Mouse (Mus musculus): ENCODE data around the gene Tnp2. TPM values are rescaled to one million over a fixed set of nuclear protein-coding genes. Genes with fewer than 3 reads are reported as not detected.

Gene Tnp2
- polyA plus RNA-seq (2016; fragmentation: Nextera tagmentation; extraction: Ambion mirVana) = not detected in 2 replicates

GRCm38 (mm10) chr16:10788271-10788670 lies at the start of gene Tnp2:
Gene Tnp2 (minus strand): TSS chr16:10788660.
- ATAC-seq (ENCODE audit: low FRiP score) = no peak
- H3K4me2 ChIP-seq (replicated peaks) = no peak within 1 kb of the TSS
- H3K4me3 ChIP-seq = no peak within 1 kb of the TSS
- H3K9ac ChIP-seq = no peak within 1 kb of the TSS
- H3K27me3 ChIP-seq = peaks cover 24% of the 10 kb centered on the region
- WGBS = 56% methylated on average over 16 of the region's 16 CpGs
- no peaks in the 10 kb centered on the region for H3K36me3 ChIP-seq
- H3K4me1 ChIP-seq = peaks cover 6% of the 10 kb centered on the region; the same call in 1 of the 2 replicates
- no peak within 1 kb of the TSS for H3K27ac ChIP-seq
- H3K9me3 ChIP-seq (replicated peaks) = no peaks in the 10 kb centered on the region

- Histone ChIP-seq H3K4me1 (peaks cover 28% of the 10 kb centered on the region), H3K9me3 (replicated peaks) (no peaks in the 10 kb centered on the region), H3K27ac (no peak overlapping the region), H3K27me3 (peaks cover 9% of the 10 kb centered on the region; the same call in 1 of the 2 replicates), H3K4me3 (no peak overlapping the region), H3K4me2 (replicated peaks) (no peak overlapping the region), H3K9ac (no peak overlapping the region), H3K36me3 (no peaks in the 10 kb centered on the region)
- WGBS = 100% methylated on average over 1 of the region's 1 CpGs
- ATAC-seq (ENCODE audit: low FRiP score) = no peak
Measured at GRCm38 (mm10) chr16:10837903-10838302, 49.4 kb upstream of the Tnp2 start.

GRCm38 (mm10) chr16:10837250-10837649 lies 48.8 kb upstream of the Tnp2 start:
- no peaks in the 10 kb centered on the region for H3K9me3 ChIP-seq (replicated peaks)
- no peak for ATAC-seq (ENCODE audit: low FRiP score)
- 94% methylated on average over 3 of the region's 3 CpGs for WGBS
- no peak overlapping the region for H3K27ac ChIP-seq
- peaks cover 24% of the 10 kb centered on the region for H3K4me1 ChIP-seq
- H3K4me2 ChIP-seq (replicated peaks) = no peak overlapping the region
- peaks cover 9% of the 10 kb centered on the region; the same call in 1 of the 2 replicates for H3K27me3 ChIP-seq
- no peak overlapping the region for H3K4me3 ChIP-seq
- no peaks in the 10 kb centered on the region for H3K36me3 ChIP-seq
- H3K9ac ChIP-seq = no peak overlapping the region

- no peak overlapping the region for H3K27ac ChIP-seq
- no peak overlapping the region for H3K4me3 ChIP-seq
- ATAC-seq (ENCODE audit: low FRiP score) = no peak
- H3K36me3 ChIP-seq = no peaks in the 10 kb centered on the region
- WGBS = 92% methylated on average over 3 of the region's 3 CpGs
- H3K9ac ChIP-seq = no peak overlapping the region
- no peaks in the 10 kb centered on the region for H3K9me3 ChIP-seq (replicated peaks)
- H3K27me3 ChIP-seq = peaks cover 9% of the 10 kb centered on the region; the same call in 1 of the 2 replicates
- H3K4me1 ChIP-seq = peaks cover 23% of the 10 kb centered on the region
- 0 out of 2 replicates have a peak overlapping the region, but pooled peaks have one; percentile 91 for H3K4me2 ChIP-seq (replicated peaks)
Measured at GRCm38 (mm10) chr16:10836388-10836787, 47.9 kb upstream of the Tnp2 start.

- H3K4me2 ChIP-seq (replicated peaks) = peak within 1 kb of the TSS; percentile 91
- H3K27ac ChIP-seq = peak within 1 kb of the TSS; percentile 24; the same call in 1 of the 2 replicates
- H3K9me3 ChIP-seq (replicated peaks) = no peaks in the 10 kb centered on the region
- peaks cover 23% of the 10 kb centered on the region for H3K4me1 ChIP-seq
- 1% methylated on average over 68 of the region's 69 CpGs for WGBS
- no peaks in the 10 kb centered on the region for H3K36me3 ChIP-seq
- H3K27me3 ChIP-seq = peaks cover 9% of the 10 kb centered on the region; the same call in 1 of the 2 replicates
- ATAC-seq (ENCODE audit: low FRiP score) = peak; percentile 93
- peak within 1 kb of the TSS; percentile 72 for H3K9ac ChIP-seq
- H3K4me3 ChIP-seq = peak within 1 kb of the TSS; percentile 85
Measured at GRCm38 (mm10) chr16:10834911-10835587, 46.6 kb upstream of the Tnp2 start, which contains the start of gene Rmi2. Gene Rmi2 (plus strand): TSS chr16:10835059.

- ATAC-seq (ENCODE audit: low FRiP score) = peak; percentile 14; the same call in 1 of the 2 replicates
- Histone ChIP-seq H3K27me3 (peaks cover 9% of the 10 kb centered on the region; the same call in 1 of the 2 replicates), H3K9ac (no peak overlapping the region), H3K4me3 (peak overlapping the region; percentile 85), H3K4me2 (replicated peaks) (peak overlapping the region; percentile 91), H3K4me1 (peaks cover 23% of the 10 kb centered on the region), H3K36me3 (no peaks in the 10 kb centered on the region), H3K9me3 (replicated peaks) (no peaks in the 10 kb centered on the region), H3K27ac (no peak overlapping the region)
- WGBS = 10% methylated on average over 12 of the region's 12 CpGs
Measured at GRCm38 (mm10) chr16:10834542-10834910, 46.1 kb upstream of the Tnp2 start.

GRCm38 (mm10) chr16:10828461-10828805 lies 40.0 kb upstream of the Tnp2 start:
- no peak overlapping the region for H3K27ac ChIP-seq
- no peaks in the 10 kb centered on the region for H3K4me1 ChIP-seq
- H3K9me3 ChIP-seq (replicated peaks) = no peaks in the 10 kb centered on the region
- 0 out of 2 replicates have a peak, but pooled peaks cover 2% of the 10 kb centered on the region for H3K27me3 ChIP-seq
- no peak overlapping the region for H3K4me3 ChIP-seq
- no peak overlapping the region for H3K4me2 ChIP-seq (replicated peaks)
- ATAC-seq (ENCODE audit: low FRiP score) = no peak
- no peak overlapping the region for H3K9ac ChIP-seq
- no peaks in the 10 kb centered on the region for H3K36me3 ChIP-seq
- 83% methylated on average over 4 of the region's 4 CpGs for WGBS

- Histone ChIP-seq H3K4me2 (replicated peaks) (no peak overlapping the region), H3K4me3 (no peak overlapping the region), H3K4me1 (no peaks in the 10 kb centered on the region), H3K27me3 (no peaks in the 10 kb centered on the region), H3K27ac (no peak overlapping the region), H3K36me3 (no peaks in the 10 kb centered on the region), H3K9ac (no peak overlapping the region), H3K9me3 (replicated peaks) (no peaks in the 10 kb centered on the region)
- no peak for ATAC-seq (ENCODE audit: low FRiP score)
- 82% methylated on average over 7 of the region's 7 CpGs for WGBS
Measured at GRCm38 (mm10) chr16:10827766-10828460, 39.5 kb upstream of the Tnp2 start.

- no peak for ATAC-seq (ENCODE audit: low FRiP score)
- no peak overlapping the region for H3K4me2 ChIP-seq (replicated peaks)
- 91% methylated on average over 9 of the region's 9 CpGs for WGBS
- H3K9ac ChIP-seq = no peak overlapping the region
- no peak overlapping the region for H3K4me3 ChIP-seq
- H3K9me3 ChIP-seq (replicated peaks) = no peaks in the 10 kb centered on the region
- H3K36me3 ChIP-seq = no peaks in the 10 kb centered on the region
- H3K4me1 ChIP-seq = no peaks in the 10 kb centered on the region
- no peaks in the 10 kb centered on the region for H3K27me3 ChIP-seq
- no peak overlapping the region for H3K27ac ChIP-seq
Measured at GRCm38 (mm10) chr16:10827269-10827668, 38.8 kb upstream of the Tnp2 start.

GRCm38 (mm10) chr16:10825840-10826239 lies 37.4 kb upstream of the Tnp2 start:
- H3K4me3 ChIP-seq = no peak overlapping the region
- no peak for ATAC-seq (ENCODE audit: low FRiP score)
- H3K27me3 ChIP-seq = no peaks in the 10 kb centered on the region
- H3K4me1 ChIP-seq = no peaks in the 10 kb centered on the region
- no peaks in the 10 kb centered on the region for H3K36me3 ChIP-seq
- H3K9ac ChIP-seq = no peak overlapping the region
- no peaks in the 10 kb centered on the region for H3K9me3 ChIP-seq (replicated peaks)
- no peak overlapping the region for H3K27ac ChIP-seq
- no peak overlapping the region for H3K4me2 ChIP-seq (replicated peaks)
- 89% methylated on average over 4 of the region's 4 CpGs for WGBS

- ATAC-seq (ENCODE audit: low FRiP score) = no peak
- no peaks in the 10 kb centered on the region for H3K36me3 ChIP-seq
- H3K4me2 ChIP-seq (replicated peaks) = no peak overlapping the region
- no peak overlapping the region for H3K27ac ChIP-seq
- no peak overlapping the region for H3K9ac ChIP-seq
- H3K9me3 ChIP-seq (replicated peaks) = no peaks in the 10 kb centered on the region
- no peaks in the 10 kb centered on the region for H3K4me1 ChIP-seq
- H3K4me3 ChIP-seq = no peak overlapping the region
- no peaks in the 10 kb centered on the region for H3K27me3 ChIP-seq
- WGBS = 90% methylated on average over 1 of the region's 1 CpGs
Measured at GRCm38 (mm10) chr16:10824536-10824935, 36.1 kb upstream of the Tnp2 start.

- WGBS = 74% methylated on average over 4 of the region's 4 CpGs
- no peaks in the 10 kb centered on the region for H3K36me3 ChIP-seq
- no peaks in the 10 kb centered on the region for H3K27me3 ChIP-seq
- no peaks in the 10 kb centered on the region for H3K4me1 ChIP-seq
- H3K4me2 ChIP-seq (replicated peaks) = no peak overlapping the region
- no peak for ATAC-seq (ENCODE audit: low FRiP score)
- H3K9ac ChIP-seq = no peak overlapping the region
- H3K4me3 ChIP-seq = no peak overlapping the region
- no peaks in the 10 kb centered on the region for H3K9me3 ChIP-seq (replicated peaks)
- no peak overlapping the region for H3K27ac ChIP-seq
Measured at GRCm38 (mm10) chr16:10821387-10821786, 32.9 kb upstream of the Tnp2 start.

All from hindbrain, embryonic 12.5 days (tissue).